Mouse (Mus musculus) kidney, adult 2 months (tissue): ENCODE results near the gene Ampd2. TPM values are rescaled to one million over a fixed set of nuclear protein-coding genes. Genes with fewer than 3 reads are reported as not detected.

Experiments used
- DNase-seq: peaks from one replicate; pipeline ENCODE4 v3.0.0; 2021
- H3K27ac ChIP-seq: fragments of 200-500 bp; 2 replicates; pipeline ENCODE4 v1.5.1; 2012; ENCODE audit warnings: low read depth, low read length, control low read depth, inconsistent platforms; ENCODE audit not compliant: insufficient read depth
- H3K27me3 ChIP-seq: fragments of 200-500 bp; replicated peaks from 2 replicates; pipeline ENCODE4 v1.6.1; 2012; ENCODE audit warnings: mild to moderate bottlenecking, moderate library complexity, low read length, inconsistent platforms; ENCODE audit not compliant: control insufficient read depth, insufficient read depth
- H3K36me3 ChIP-seq: fragments of 200-500 bp; 2 replicates; pipeline ENCODE4 v1.6.1; 2012; ENCODE audit warnings: mild to moderate bottlenecking, moderate library complexity, low read length, inconsistent platforms; ENCODE audit not compliant: control insufficient read depth, insufficient read depth
- H3K4me1 ChIP-seq: fragments of 200-500 bp; 2 replicates; pipeline ENCODE4 v1.6.1; 2011; ENCODE audit warnings: low read length; ENCODE audit not compliant: control insufficient read depth, insufficient read depth
- H3K4me3 ChIP-seq: fragments of 200-500 bp; 2 replicates; pipeline ENCODE4 v1.5.1; 2011; ENCODE audit warnings: mild to moderate bottlenecking, low read depth, low read length, control low read depth; ENCODE audit not compliant: insufficient read depth
- CTCF ChIP-seq: fragments of 200-500 bp; conservative IDR thresholded peaks from 2 replicates; pipeline ENCODE4 v1.5.1; 2011; ENCODE audit warnings: low read depth, mild to moderate bottlenecking, control low read depth, low read length, moderate library complexity, mixed read lengths; ENCODE audit not compliant: insufficient read depth, insufficient read length
- POLR2A ChIP-seq: fragments of 200-500 bp; IDR thresholded peaks from one replicate; pipeline ENCODE4 v1.6.1; 2011; ENCODE audit warnings: low read depth, low read length, control low read depth
- WGBS: fragments of 180-500 bp; shearing (Covaris S2); methylation state at CpG from one replicate; pipeline ENCODE4 v1.1.7; 2018; 5-methylcytosine and 5-hydroxymethylcytosine counted together
- polyA plus RNA-seq: library from polyadenylated mRNA; depleted of rRNA; stranded (reverse); fragments of >200 nt; gene quantifications from 2 replicates; pipeline ENCODE4 v1.2.3, GENCODE M21; 2012; rRNA removed

Ampd2 gene
- polyA plus RNA-seq = 59.0 and 86.6 TPM in 2 replicates

- WGBS = under 1% methylated on average over 29 of the region's 29 CpGs
- Histone ChIP-seq H3K27ac (peak within 1 kb of the TSS; percentile 89), H3K4me3 (peak within 1 kb of the TSS; percentile 66), H3K36me3 (no peaks in the 10 kb centered on the region), H3K27me3 (no peaks in the 10 kb centered on the region), H3K4me1 (peaks cover 10% of the 10 kb centered on the region; the same call in 1 of the 2 replicates)
- no peak for TF ChIP-seq CTCF
- TF ChIP-seq POLR2A = no peak
- peak; percentile 91 for DNase-seq
These were observed at the start of gene Ampd2 for GRCm38 (mm10) chr3:108086470-108086979. Gene Ampd2, minus strand, starts transcription at chr3:108086651.

- no peak for TF ChIP-seq POLR2A
- no peak for TF ChIP-seq CTCF
- no peak overlapping the region for H3K4me3 ChIP-seq
- 64% methylated on average over 11 of the region's 11 CpGs for WGBS
- H3K36me3 ChIP-seq = no peaks in the 10 kb centered on the region
- H3K27me3 ChIP-seq = no peaks in the 10 kb centered on the region
- no peak overlapping the region for H3K27ac ChIP-seq
- H3K4me1 ChIP-seq = peaks cover 11% of the 10 kb centered on the region
- DNase-seq = no peak
These were observed 48.2 kb upstream of the Ampd2 start for GRCm38 (mm10) chr3:108134701-108135100.

- no peak for DNase-seq
- Histone ChIP-seq H3K36me3 (no peaks in the 10 kb centered on the region; the same call in 1 of the 2 replicates), H3K4me1 (peaks cover 11% of the 10 kb centered on the region), H3K27ac (no peak overlapping the region), H3K27me3 (no peaks in the 10 kb centered on the region), H3K4me3 (no peak overlapping the region)
- 39% methylated on average over 1 of the region's 1 CpGs for WGBS
- TF ChIP-seq CTCF (no peak), POLR2A (no peak)
These were observed 46.0 kb upstream of the Ampd2 start for GRCm38 (mm10) chr3:108132484-108132883.

GRCm38 (mm10) chr3:108131821-108132220, 45.4 kb upstream of the Ampd2 start:
- no peaks in the 10 kb centered on the region; the same call in 1 of the 2 replicates for H3K36me3 ChIP-seq
- H3K27me3 ChIP-seq = no peaks in the 10 kb centered on the region
- peaks cover 11% of the 10 kb centered on the region for H3K4me1 ChIP-seq
- no peak overlapping the region for H3K27ac ChIP-seq
- DNase-seq = no peak
- 59% methylated on average over 1 of the region's 1 CpGs for WGBS
- H3K4me3 ChIP-seq = no peak overlapping the region
- TF ChIP-seq CTCF = no peak
- no peak for TF ChIP-seq POLR2A

GRCm38 (mm10) chr3:108131216-108131615, 44.8 kb upstream of the Ampd2 start:
- Histone ChIP-seq H3K36me3 (no peaks in the 10 kb centered on the region; the same call in 1 of the 2 replicates), H3K27ac (no peak overlapping the region), H3K4me1 (peaks cover 11% of the 10 kb centered on the region), H3K27me3 (no peaks in the 10 kb centered on the region), H3K4me3 (no peak overlapping the region)
- DNase-seq = peak; percentile 55
- TF ChIP-seq CTCF (no peak), POLR2A (no peak)
- 47% methylated on average over 5 of the region's 5 CpGs for WGBS

GRCm38 (mm10) chr3:108129804-108130203, 43.4 kb upstream of the Ampd2 start:
- no peaks in the 10 kb centered on the region; the same call in 1 of the 2 replicates for H3K36me3 ChIP-seq
- peaks cover 11% of the 10 kb centered on the region for H3K4me1 ChIP-seq
- WGBS = 83% methylated on average over 4 of the region's 4 CpGs
- no peak overlapping the region for H3K27ac ChIP-seq
- DNase-seq = no peak
- TF ChIP-seq POLR2A (no peak), CTCF (no peak)
- no peaks in the 10 kb centered on the region for H3K27me3 ChIP-seq
- no peak overlapping the region for H3K4me3 ChIP-seq

GRCm38 (mm10) chr3:108129367-108129766, 42.9 kb upstream of the Ampd2 start:
- H3K36me3 ChIP-seq = no peaks in the 10 kb centered on the region; the same call in 1 of the 2 replicates
- H3K27ac ChIP-seq = no peak overlapping the region
- DNase-seq = no peak
- H3K27me3 ChIP-seq = no peaks in the 10 kb centered on the region
- H3K4me1 ChIP-seq = peaks cover 11% of the 10 kb centered on the region
- TF ChIP-seq POLR2A (no peak), CTCF (no peak)
- no peak overlapping the region for H3K4me3 ChIP-seq
- WGBS = 81% methylated on average over 4 of the region's 4 CpGs
